Mouse (Mus musculus) adrenal gland, postnatal 4 days (tissue): ENCODE measurements around the gene Plekhg3. TPM values are rescaled to one million over a fixed set of nuclear protein-coding genes. Genes with fewer than 3 reads are reported as not detected.

ENCODE experiments used
- DNase-seq, 2 experiments: peaks; one replicate each; pipeline ENCODE4 v3.0.0; 2021 to 2022; ENCODE audit warnings: low spot score in 2 of 2, mixed read lengths in 2 of 2
- microRNA-seq: library from miRNA; unstranded; fragments of <30 nt; microRNA quantifications from one replicate; pipeline ENCODE4 v1.2.0, GENCODE M21; 2021
- total RNA-seq, 2 experiments: library from RNA; stranded (reverse); gene quantifications; 2 replicates each; pipeline ENCODE4 v1.2.3; 2021

The Plekhg3 gene
- total RNA-seq, 2 experiments from 2014 or later = 21.0 to 29.2 TPM

- DNase-seq = no peak
These were observed 84.9 kb downstream of the Plekhg3 start for GRCm38 (mm10) chr12:76615580-76615937.

GRCm38 (mm10) chr12:76618175-76618574 is 87.5 kb downstream of the Plekhg3 start:
- no peak for DNase-seq

DNA sequence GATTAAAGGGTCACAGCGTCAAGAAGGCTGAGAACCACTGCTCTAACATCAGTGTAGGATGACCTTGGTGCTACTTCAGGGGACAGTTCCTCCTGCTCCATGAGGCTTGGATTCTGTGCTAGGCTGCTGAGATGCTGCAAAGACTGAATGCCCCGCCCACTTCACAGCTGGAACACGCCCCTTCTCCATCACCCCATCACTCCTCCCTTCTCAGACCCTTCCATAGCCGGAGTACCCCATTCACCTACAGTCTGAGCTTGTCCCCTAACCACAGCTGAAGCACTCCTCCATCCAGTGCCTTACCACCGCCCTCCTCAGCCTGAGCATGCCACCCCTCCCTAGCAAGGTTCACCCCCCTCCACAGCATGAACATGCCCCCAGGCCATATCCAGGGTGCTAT is 89.2 kb downstream of the Plekhg3 start:
- no peak for DNase-seq

DNA sequence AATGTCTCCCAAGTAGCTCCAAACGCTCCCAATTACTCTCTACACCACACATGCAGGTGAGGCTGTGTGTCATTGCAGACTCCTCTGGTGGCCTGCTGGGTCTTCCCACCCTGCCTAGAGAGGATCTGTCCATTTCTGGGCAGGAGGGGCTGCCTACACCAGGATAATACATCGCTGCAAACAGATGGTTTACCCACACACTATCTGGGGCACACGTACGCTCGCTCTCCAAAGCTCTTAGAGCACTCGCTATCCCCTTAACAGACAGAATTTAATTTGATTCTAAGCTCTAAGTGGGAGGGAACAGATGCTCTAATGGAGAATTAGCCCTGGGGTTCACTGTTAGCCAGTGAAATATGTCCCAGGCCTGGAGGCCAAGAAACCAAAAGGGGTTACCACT is 92.7 kb downstream of the Plekhg3 start:
- DNase-seq = no peak

Small RNA genes lying within 50 kb of the gene (microRNA-seq; reads per million reads assigned to microRNA genes)
- gene Mir5135 = not detected

Other genes starting within 250 kb of the Plekhg3 start
- 1 to 10 TPM; 1.9 to 2.4 TPM for gene Akap5, start 206.0 kb upstream of the Plekhg3 start, total RNA-seq
- gene Zbtb25, start 161.3 kb upstream of the Plekhg3 start, total RNA-seq = 10 to 100 TPM; 16.5 to 16.6 TPM
- 1 to 10 TPM; 8.9 to 9.4 TPM for gene Zbtb1, start 160.6 kb upstream of the Plekhg3 start, total RNA-seq
- gene Hspa2, start 126.7 kb upstream of the Plekhg3 start, total RNA-seq = 10 to 100 TPM; 22.7 to 24.4 TPM
- gene Ppp1r36, start 113.4 kb upstream of the Plekhg3 start, total RNA-seq = 1 to 10 TPM in 1 of 2 experiments, under 1 TPM in 1; 0.56 to 1.0 TPM
- gene Sptb, start 179.7 kb downstream of the Plekhg3 start, total RNA-seq = 10 to 100 TPM; 72.0 to 85.6 TPM
- 10 to 100 TPM; 82.3 to 84.2 TPM for gene Churc1, start 234.6 kb downstream of the Plekhg3 start, total RNA-seq
- gene Fntb, start 234.7 kb downstream of the Plekhg3 start, total RNA-seq = 10 to 100 TPM; 19.4 to 22.1 TPM